Mouse (Mus musculus) layer of hippocampus, postnatal 25 days (tissue): Measurements from ENCODE around the gene Dyx1c1. TPM values are rescaled to one million over a fixed set of nuclear protein-coding genes. Genes with fewer than 3 reads are reported as not detected.
A peak's percentile ranks its signal among the peaks of the same experiment; 100 is the strongest.

Source experiments
- DNase-seq, 2 experiments: peaks; one replicate each; pipeline ENCODE4 v3.0.0; 2022; ENCODE audit warnings: mixed read lengths in 2 of 2, low spot score in 1 of 2; ENCODE audit errors: extremely low spot score in 1 of 2
- total RNA-seq, 2 experiments: library from RNA; stranded (reverse); gene quantifications; 2 replicates each; pipeline ENCODE4 v1.2.3; 2021

The Dyx1c1 gene
- 1 to 10 TPM; 2.0 to 2.5 TPM for total RNA-seq

DNA sequence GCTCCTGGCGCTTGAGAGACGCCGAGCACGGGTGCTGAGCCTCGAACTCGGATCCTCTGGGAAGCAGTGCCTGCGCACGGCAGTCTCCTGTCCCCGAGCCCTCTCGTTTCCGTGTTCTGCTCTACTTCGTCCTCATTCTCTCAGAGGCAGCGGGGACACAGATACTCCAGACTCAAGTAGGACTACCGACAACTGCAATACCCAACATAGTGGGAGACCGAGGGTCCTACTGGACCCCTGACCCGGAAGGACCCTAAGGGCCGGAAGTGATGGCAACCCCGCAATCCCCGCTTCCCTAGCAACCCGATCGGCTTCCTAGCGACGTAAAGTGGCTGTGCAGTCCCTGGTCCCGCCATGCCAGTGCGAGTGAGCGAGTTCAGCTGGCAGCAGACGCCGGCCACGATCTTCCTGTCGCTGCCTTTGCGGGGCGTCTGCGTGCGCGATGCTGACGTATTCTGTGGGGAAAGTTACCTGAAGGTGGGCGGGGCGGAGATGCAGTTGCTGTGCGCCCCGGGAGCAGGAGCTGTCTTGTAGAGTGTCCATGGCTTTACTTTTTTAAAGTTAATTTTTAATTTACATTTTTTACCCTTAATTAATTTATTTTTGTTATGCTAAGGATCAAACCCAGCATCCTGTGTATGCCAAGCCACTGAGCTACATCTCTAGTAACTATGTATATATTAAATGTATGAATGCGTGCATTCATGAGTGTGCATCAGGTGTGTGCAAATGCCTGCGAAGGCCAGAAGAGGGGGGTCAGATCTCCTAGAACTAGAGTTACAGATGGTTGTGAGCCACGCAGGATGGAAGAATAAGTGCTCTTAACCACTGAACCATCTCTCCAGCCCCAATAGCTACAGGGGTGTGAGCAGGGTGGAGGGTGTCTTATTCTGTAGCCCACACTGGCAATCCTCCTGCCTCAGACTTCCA, at the start of gene Dyx1c1, which contains the start of gene Gm44503:
Gene Dyx1c1, plus strand, starts transcription at position 265 of the 930 bp plus-strand sequence.
Gene Gm44503, plus strand, starts transcription at position 332 of the 930 bp plus-strand sequence.
- DNase-seq: peak; percentile 42 to 56

GRCm38 (mm10) chr9:72911381-72911780, 47.2 kb upstream of the Dyx1c1 start:
- DNase-seq: peak in 1 of 2 experiments; percentile 0

DNA sequence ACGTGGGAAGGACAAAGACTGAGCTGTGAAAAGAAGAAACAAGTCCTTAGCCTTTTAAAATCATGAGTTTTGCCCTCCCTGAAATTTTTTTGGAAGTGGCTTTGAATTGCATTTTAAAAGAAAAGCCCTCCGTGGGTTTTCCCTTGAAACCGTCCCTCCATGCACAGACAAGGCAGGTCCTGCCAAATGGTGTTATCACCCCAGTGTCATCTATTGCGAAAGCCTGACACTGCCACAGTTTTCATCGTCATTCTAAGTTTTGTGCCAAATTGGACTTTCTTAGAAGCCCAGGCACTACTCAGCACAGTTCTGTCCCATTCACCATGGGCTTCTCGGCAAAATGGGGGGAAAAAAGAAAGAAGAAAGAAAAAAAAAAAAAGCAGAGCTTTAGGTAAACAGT, 45.0 kb upstream of the Dyx1c1 start:
- no peak for DNase-seq

DNA sequence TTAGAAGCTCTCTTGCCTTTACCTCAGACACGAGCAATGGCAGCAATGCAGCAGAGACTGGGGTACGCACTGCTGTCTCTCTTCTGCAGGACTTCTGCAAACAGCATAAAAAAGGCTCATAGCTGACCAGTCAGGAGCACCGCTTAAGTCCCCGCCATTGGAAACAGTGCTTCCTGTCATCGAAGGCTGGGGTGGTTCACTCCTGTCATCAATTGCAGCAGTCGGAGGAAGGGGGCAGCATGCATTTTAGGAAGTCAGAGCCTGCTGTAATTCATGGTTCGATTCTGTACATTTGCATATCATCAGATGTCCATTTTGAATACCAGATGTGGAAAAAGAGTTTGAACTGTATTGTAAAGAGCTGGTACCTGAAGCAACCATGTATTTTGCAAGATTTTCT, 42.9 kb upstream of the Dyx1c1 start:
- no peak for DNase-seq

DNA sequence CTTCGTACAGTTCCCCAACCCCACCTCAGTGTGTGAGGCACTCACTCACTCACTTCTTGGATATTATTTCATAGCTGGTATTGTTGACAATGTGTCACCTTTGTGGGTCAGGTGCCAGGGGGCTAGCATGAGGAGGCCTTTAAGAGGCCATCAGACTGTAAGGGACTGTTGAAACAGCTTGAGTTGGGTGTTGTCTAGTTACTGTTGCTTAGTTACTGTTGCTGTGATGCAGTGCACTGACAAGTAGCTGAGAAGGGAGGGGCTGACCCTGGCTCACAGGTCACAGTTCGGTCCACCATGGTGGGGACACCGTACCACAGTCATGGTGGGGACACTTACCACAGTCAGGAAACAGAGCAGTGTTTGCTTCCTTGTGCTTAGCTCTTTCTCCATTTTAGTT, 35.5 kb upstream of the Dyx1c1 start:
- no peak for DNase-seq

DNA sequence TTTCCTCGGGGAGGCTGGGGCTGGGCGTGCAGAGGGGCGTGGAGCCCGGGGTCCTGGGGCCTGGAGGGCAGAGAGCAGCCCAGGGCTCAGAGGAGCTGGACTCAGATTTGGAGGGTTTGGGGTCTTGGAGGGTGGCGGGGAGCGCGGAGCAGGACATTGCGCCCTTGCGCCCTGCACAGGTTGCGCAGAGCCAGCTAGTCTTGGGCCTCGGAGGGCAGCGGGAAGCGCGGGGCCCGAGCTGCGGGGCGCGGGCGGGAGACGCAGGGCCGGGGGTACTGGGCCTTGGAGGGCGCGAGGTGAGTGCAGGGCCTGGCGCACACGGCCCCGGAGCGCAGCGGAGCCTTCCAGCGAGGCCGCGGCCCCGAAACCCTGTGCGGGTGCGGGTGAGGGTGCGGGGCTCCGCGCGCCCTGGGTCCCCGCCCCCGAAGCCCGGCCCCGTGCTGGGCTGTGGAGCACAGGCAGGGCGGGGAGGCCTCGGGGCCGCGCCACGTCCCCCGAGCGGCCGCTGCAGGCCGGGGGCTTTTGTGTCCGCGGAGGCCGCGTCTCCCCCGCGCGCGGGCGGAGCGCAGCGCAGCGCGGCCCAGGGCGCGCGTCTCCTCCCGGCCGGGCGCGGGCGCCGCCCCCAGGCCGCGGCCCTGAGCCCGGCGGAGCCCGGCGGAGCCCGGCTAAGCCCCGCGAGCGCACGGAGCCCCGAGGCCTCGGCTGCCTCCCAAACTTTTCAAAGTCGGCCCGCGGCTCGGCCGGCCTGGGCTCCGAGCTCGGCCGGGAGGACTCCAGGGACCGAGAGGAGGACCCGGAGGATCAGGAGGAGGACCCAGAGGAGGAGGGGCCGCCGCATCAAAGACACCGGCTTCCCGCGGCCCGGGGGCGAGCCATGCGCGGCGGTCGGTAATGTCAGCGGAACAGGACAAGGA, 33.3 kb upstream of the Dyx1c1 start, which contains the start of gene Pygo1:
Gene Pygo1, plus strand, starts transcription at position 625 of the 914 bp plus-strand sequence.
- peak; percentile 41 to 52 for DNase-seq

DNA sequence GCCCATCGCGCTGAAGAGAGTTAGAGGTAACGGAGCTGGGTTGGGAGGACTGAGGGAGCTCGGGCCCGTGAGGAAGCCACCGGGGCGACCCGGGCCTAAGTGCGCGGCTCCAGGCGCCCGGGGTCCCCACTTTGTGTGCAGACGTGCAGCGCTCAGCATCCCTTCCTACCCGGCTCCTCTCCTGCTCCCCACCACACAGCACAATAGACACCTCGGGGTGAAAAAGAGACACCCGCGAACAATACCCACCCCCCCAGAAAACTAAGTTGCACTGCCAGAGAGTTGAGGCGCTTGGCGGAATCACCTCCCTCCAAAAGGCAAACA, 32.7 kb upstream of the Dyx1c1 start:
- DNase-seq: no peak

GRCm38 (mm10) chr9:72931166-72931790, 27.3 kb upstream of the Dyx1c1 start:
- DNase-seq: peak in 1 of 2 experiments; percentile 44

DNA sequence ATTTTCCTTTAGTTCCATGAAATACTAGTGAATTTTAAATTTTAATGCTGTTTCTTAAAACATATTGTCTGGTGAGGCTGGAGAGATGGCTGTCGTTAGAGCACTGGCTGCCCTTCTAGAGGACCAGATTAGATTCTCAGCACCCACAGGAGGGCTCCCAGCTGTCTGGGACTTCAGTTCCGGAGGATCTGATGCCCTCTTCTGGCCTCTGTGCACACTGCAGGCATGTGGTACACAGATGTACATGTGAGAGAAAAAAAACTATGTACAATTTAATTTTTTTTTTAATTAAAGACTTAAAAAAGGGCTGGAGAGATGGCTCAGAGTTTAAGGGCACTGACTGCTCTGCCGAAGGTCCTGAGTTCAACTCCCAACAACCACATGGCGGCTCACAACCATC, 23.3 kb upstream of the Dyx1c1 start:
- no peak for DNase-seq

- no peak for DNase-seq
Observed at GRCm38 (mm10) chr9:72936301-72936700, 22.3 kb upstream of the Dyx1c1 start.

- no peak for DNase-seq
Observed at GRCm38 (mm10) chr9:72943424-72943823, 15.2 kb upstream of the Dyx1c1 start.

DNA sequence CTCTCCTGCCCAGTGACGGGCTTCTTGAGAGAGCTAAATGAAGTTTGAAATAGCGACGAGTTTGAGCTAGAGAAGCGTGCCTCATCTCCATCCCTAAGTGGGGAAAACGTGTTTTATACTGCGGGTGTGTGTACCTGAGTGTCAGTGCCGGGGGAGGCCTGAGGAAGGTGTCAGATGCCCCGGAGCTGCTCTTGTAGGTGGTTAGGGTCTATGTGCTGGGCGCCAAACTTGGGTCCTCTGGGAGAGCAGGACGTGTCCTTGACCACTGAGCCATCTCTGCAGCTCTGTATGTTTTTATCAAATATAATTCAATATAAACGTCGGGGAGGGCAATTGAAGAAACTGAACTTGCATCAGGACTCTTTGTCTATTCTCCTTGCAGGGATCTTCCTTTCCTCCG, 14.3 kb upstream of the Dyx1c1 start:
- no peak for DNase-seq

- no peak for DNase-seq
Observed at GRCm38 (mm10) chr9:72947010-72947409, 11.6 kb upstream of the Dyx1c1 start.

- DNase-seq: no peak
Observed at GRCm38 (mm10) chr9:72949572-72949971, 9.0 kb upstream of the Dyx1c1 start.

DNA sequence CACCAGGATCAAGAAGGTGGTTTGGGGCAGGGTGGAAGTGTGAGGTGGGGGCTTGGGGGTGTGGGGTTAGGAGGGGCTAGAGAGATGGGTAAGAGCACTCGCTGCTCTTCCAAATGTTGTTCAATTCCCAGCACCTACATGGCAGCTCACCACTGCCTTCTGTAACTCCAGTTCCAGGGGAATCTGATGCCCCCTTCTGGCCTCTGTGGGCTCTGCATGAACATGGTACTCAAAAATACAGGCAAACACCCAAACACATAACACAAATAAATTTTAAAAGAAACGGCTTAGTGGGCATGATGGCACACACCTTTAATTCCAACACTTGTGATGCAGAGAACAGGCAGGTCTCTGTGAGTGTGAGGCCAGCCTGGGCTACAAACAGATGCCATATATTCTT, 3.8 kb upstream of the Dyx1c1 start:
- DNase-seq: no peak

DNA sequence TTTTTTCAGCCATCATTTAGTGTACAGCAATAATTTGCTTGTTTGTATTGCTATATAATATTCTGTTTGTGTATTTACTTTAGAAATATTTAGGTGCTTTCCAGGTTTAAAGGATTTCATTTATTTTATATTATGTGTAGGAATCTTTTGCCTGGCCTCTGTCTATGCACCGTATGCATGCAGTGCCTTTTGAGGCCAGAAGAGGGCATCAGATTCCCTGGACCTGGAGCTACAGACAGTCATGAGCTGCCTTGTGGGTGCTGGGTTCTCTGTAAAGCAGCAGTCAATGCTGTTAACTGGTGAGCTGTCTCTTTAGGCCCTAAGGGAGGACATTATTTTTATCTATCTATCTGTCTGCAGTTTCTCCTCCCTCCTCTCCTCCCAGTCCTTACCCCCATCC, 3.0 kb upstream of the Dyx1c1 start:
- no peak for DNase-seq

DNA sequence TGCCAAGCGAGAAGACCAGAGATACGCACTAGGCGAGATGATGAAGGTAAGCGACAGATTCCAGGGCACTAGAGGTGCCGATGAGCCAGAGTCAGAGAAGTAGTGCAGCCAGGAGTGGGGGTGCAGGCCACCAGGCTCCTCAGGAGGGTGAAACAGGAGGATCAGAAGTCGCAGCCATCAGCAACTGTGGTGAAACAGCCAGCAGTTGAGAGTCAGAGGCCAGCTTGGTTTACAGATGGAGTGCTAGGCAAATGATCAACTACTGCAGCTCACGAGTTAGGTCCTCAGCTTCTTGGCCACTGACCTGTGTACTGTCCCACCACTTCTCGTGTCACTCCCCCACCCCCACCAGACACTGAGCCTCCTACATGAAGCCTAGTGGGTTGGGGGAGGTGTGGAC, 2.8 kb downstream of the Dyx1c1 start:
- no peak for DNase-seq

DNA sequence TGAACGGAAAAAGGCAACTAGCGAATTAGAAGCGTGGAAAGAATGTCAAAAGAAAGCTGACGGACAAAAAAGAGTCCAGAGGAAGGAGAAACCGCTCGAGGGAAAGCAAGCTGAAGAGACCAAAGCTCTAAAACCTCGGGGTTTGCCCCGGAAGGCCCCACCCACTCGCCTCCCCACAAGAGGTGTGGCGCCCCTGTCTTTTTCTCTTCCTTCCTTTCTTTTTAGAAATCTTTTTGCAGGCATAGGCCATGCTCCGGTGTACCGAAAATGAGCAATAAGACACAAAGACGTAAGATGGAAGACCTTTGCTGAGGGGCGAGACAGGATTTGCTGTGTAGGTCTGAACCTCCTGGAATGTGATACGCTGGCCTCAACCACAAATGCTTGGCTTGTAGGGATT, 3.4 kb downstream of the Dyx1c1 start:
- DNase-seq: no peak

DNA sequence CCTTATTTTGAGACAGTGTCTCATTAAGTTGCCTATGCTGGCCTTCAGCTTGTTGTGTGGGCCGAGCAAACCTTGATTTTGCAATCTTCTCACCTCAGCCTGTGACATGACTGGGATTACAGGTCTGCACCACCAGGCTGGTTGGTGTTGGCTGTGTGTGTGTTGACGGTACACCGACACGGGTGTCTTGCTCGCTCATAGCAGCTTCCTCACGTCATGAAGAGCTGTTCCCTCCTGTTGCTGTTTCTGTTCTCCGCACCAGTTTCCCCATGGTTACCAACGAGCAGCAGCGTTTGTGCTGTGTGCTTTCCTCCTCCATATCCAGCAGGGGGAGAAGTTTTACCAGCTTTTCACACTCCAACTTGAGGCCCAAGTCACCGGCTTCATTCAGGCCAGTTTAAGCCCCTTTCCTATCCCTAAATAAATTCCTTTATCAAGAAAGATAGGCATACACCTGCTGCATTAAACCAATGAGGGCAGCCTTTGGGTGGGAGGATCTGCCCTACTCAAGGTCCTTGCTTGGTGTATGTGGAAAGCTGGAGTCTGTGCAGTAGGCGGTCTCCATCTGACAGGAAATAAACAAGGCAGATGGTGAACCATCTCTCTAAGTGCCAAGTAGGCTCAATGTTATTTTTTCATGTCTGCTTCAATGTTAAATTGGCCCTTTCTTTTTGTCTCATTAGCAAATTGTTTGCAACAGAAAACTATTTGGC, 9.9 kb downstream of the Dyx1c1 start:
- peak; percentile 36 to 59 for DNase-seq

DNA sequence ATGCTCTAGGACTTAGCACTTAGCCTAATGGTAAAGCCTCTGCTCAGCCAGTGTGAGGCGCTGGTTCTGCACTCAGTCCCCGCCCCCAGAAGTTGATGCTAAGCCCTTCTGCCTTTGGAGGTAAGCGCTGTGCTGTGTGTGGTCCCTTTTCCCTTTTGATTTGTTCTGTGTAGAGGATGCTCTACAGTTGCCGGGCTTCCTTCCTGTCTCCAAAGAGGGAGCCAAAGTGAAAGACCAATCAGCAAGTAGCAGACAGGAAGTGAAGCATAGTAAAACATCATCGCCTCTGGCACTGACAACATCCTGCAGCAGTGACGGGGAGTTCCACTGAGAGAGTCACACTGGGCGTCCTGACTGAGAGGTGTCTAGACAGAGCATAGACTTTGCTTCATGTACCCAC, 11.3 kb downstream of the Dyx1c1 start:
- DNase-seq: no peak
